Mouse (Mus musculus): ENCODE results near the gene Tceal7.

DNA sequence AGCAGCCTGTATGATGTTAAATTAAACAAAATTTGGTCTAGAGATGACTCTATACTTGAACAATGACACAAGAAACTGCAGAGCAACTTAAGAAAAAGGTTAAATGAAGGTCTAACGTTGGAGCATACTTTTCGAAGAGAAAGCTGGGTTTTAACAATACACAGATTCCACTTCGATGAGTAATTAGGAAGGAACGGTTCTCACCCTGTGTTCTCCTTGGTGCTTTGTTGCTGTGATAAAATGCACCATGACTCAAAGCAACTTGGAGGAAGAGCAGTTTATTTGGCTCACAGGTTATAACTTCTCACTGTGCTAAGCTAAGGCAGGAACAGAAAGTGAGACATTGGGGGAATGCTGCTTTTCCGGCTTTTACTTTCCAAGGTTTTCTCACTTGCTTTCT lies 53.1 kb downstream of the Tceal7 start:
- TF ChIP-seq CTCF (conservative IDR thresholded peaks at IDR 0.05 in 1 of 2, IDR thresholded peaks at IDR 0.05 in 1 of 2; ENCODE audit: low read depth in 2 of 2, low read length in 2 of 2) (no peak), ETS1 (conservative IDR thresholded peaks at IDR 0.05; ENCODE audit: low read depth, low read length) (no peak), JUN (IDR thresholded peaks at IDR 0.05; ENCODE audit: insufficient read depth, low read depth, low read length) (no peak), BHLHE40 (IDR thresholded peaks at IDR 0.05; ENCODE audit: low read depth, low read length) (no peak)

Measured in CH12.LX (cell line).